Mouse (Mus musculus) pancreas, adult 10 weeks (tissue): ENCODE data around the gene Olfr119. TPM values are rescaled to one million over a fixed set of nuclear protein-coding genes. Genes with fewer than 3 reads are reported as not detected.

Source experiments
- polyA plus RNA-seq: library from polyadenylated mRNA; stranded (reverse); fragments of 350-450 nt; fragmentation: Illumina TruSeq; extraction: RNeasy Lipid Tissue Mini Kit (QIAGEN cat#74804); gene quantifications from one replicate; pipeline ENCODE4 v1.2.3, GENCODE M21; 2015; ENCODE audit warnings: low read depth, low replicate concordance; ENCODE audit not compliant: insufficient read depth

Olfr119 gene
- not detected for polyA plus RNA-seq

DNA sequence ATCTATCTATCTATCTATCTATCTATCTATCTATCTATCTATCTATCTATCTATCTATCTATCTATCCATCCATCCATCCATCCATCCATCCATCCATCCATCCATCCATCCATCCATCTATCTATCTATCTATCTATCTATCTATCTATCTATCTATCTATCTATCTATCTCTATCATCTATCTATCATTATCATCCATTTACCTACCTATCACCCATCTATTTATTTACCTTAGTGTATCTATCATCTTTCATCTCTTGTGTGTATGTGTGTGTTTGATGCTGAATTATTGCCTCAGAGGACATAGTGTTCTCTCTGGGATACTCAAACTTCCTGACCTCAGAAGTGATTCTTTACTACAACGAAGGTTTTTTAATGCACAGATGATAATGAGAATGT is at the start of gene Olfr119:
Gene Olfr119, plus strand, starts transcription at position 301 of the 400 bp plus-strand sequence.

DNA sequence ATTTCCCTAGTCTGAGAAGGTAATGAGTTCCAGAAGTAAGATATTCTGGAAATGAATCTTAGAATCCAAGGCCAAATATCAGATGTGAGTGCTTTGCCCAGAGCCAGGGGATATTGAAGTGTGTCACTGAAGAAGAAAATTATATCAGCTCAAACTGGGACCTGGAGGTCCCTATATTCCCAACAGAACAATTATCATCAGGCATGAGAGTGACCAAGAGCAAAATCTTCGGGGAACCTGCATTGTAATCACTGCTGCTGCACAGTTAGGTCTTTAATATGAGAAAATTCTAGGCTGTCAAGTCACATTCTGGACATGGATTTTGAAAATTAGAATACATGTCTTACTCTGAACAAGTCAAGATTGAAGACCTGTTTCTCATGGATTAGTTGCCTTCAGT is 32.7 kb upstream of the Olfr119 start, which contains the start of gene Olfr117:
Gene Olfr117, minus strand, starts transcription at position 101 of the 400 bp plus-strand sequence.

DNA sequence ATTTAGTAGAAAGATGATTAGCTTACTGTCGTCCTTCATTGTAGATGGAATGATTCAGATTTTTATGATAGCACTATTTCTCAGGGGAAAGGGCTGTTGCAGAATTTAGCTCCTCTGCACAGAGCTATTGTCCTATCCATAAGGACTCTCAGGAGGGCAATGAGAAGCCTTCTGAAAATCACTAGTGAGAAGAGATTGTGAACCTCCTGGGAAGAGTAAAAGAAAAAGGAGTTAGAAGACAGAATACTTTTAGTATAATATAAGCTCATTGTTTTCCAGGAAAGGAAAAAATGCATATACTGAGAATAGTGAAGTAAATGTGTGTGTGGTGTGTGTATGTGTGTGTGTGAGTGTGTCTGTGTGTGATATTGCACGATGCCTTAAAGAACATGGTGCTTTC is 29.7 kb upstream of the Olfr119 start, which contains the start of gene Olfr118:
Gene Olfr118, plus strand, starts transcription at position 301 of the 400 bp plus-strand sequence.

DNA sequence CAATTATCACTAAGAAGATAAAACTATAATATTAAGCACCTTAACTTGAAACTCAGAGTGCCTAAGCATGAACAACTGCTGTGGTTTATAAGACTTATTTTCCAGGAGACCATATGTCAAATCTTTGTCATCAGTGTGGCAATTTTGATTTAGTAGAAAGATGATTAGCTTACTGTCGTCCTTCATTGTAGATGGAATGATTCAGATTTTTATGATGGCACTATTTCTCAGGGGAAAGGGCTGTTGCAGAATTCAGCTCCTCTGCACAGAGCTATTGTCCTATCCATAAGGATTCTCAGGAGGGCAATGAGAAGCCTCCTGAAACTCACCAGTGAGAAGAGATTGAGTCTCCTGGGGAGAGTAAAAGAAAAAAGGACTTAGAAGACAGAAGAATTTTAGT is 25.1 kb downstream of the Olfr119 start, which contains the start of gene Olfr120:
Gene Olfr120, plus strand, starts transcription at position 301 of the 400 bp plus-strand sequence.

Other genes starting within 250 kb of the Olfr119 start
- gene Olfr109, start 237.6 kb upstream of the Olfr119 start, polyA plus RNA-seq: not detected
- gene H2-M2, start 213.0 kb upstream of the Olfr119 start, polyA plus RNA-seq: not detected
- not detected for gene Olfr110, start 204.1 kb upstream of the Olfr119 start, polyA plus RNA-seq
- gene Olfr111, start 188.5 kb upstream of the Olfr119 start, polyA plus RNA-seq: not detected
- not detected for gene Olfr112, start 127.1 kb upstream of the Olfr119 start, polyA plus RNA-seq
- not detected for gene Olfr113, start 118.9 kb upstream of the Olfr119 start, polyA plus RNA-seq
- not detected for gene Olfr114, start 103.8 kb upstream of the Olfr119 start, polyA plus RNA-seq
- not detected for gene Olfr115, start 69.5 kb upstream of the Olfr119 start, polyA plus RNA-seq
- gene Olfr116, start 69.4 kb upstream of the Olfr119 start, polyA plus RNA-seq: not detected
- gene Olfr117, start 32.8 kb upstream of the Olfr119 start, polyA plus RNA-seq: not detected
- gene Olfr118, start 29.6 kb upstream of the Olfr119 start, polyA plus RNA-seq: not detected
- not detected for gene Olfr120, start 25.2 kb downstream of the Olfr119 start, polyA plus RNA-seq
- gene Olfr121, start 52.3 kb downstream of the Olfr119 start, polyA plus RNA-seq: not detected
- not detected for gene Olfr122, start 72.0 kb downstream of the Olfr119 start, polyA plus RNA-seq
- not detected for gene Olfr123, start 97.0 kb downstream of the Olfr119 start, polyA plus RNA-seq
- not detected for gene Olfr124, start 103.3 kb downstream of the Olfr119 start, polyA plus RNA-seq
- gene Olfr125, start 136.4 kb downstream of the Olfr119 start, polyA plus RNA-seq: not detected
- not detected for gene Olfr126, start 150.9 kb downstream of the Olfr119 start, polyA plus RNA-seq
- gene Olfr127, start 203.9 kb downstream of the Olfr119 start, polyA plus RNA-seq: not detected
- not detected for gene Olfr128, start 224.0 kb downstream of the Olfr119 start, polyA plus RNA-seq